Mouse (Mus musculus) testis, postnatal 14 days (tissue): Measurements from ENCODE around the gene Nos3.

Experiments
- DNase-seq: peaks from one replicate; pipeline ENCODE4 v3.0.0; 2021; ENCODE audit warnings: low spot score

The Nos3 gene

GRCm38 (mm10) chr5:24364508-24364907 lies at the start of gene Nos3:
Gene Nos3 (plus strand): TSS chr5:24364810.
- no peak for DNase-seq

GRCm38 (mm10) chr5:24319776-24320466 lies 44.7 kb upstream of the Nos3 start:
- DNase-seq: no peak

GRCm38 (mm10) chr5:24320467-24320813 lies 44.2 kb upstream of the Nos3 start:
- peak; percentile 66 for DNase-seq

- DNase-seq: no peak
Observed at GRCm38 (mm10) chr5:24320894-24321293, 43.7 kb upstream of the Nos3 start.

DNA sequence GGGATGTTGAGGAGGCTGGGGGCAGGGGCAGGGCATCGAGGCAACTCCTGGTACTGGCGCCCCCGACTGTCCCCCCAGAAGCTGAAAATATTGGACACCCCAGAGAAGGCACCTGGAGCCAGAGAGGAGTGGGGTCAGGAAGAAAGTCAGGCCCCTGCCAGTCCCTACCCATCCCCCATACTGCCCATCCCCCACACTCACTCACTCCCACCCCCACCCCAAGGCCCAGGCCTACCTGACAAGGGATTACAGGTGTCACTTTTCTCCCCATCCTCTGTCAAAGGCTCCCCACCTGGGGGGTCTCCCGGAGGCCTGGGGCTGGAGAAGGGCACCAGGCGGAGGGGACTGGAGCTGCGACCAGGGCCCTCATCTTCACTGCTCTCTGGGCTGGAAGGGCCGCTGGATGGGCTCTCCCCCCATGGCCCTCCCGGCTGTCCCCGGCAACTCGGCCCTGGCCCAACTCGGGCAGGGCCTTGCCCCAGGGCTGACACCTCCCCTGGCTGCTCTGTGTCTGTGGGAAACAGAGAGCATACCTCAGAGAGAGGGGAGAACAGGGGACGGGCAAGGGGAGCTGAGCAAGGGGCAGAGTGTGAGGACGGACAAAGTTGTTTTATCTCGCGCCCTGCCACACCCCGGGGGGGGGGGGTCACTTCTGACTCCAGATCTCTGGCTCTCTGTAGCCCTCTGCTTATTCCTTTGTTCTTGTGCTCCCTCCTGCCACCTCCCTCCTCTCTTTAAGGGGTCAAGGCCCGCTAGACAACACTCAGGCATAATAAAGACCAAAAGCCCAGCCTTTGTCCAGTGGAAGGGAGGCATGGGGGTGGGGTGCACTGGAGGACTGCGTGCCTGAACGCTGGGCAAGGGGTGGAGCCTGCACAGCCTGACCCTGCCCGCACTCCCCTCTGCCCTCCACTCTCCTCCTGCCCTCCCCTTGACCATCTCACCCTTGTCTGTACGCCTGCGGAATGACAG lies 42.6 kb upstream of the Nos3 start:
- DNase-seq: no peak

DNA sequence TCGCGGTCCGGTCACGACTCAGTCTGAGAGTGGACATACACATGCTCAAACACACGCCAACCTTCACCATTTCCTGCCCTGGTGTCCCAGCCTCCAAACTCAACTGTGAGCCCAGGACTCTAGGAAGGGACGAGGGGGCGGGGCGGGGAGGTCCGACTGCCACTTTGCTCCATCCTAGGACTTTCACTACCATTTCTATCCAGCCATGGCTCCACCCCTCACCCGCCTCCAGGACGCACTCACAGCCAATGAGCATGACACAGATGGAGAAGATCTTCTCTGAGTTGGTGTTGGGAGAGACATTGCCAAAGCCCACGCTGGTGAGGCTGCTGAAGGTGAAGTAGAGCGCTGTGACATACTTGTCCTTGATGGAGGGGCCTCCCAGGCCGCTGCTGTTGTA lies 39.4 kb upstream of the Nos3 start:
- no peak for DNase-seq

- no peak for DNase-seq
Observed at GRCm38 (mm10) chr5:24326166-24326841, 38.3 kb upstream of the Nos3 start.

- no peak for DNase-seq
Observed at GRCm38 (mm10) chr5:24326842-24327417, 37.7 kb upstream of the Nos3 start.

DNA sequence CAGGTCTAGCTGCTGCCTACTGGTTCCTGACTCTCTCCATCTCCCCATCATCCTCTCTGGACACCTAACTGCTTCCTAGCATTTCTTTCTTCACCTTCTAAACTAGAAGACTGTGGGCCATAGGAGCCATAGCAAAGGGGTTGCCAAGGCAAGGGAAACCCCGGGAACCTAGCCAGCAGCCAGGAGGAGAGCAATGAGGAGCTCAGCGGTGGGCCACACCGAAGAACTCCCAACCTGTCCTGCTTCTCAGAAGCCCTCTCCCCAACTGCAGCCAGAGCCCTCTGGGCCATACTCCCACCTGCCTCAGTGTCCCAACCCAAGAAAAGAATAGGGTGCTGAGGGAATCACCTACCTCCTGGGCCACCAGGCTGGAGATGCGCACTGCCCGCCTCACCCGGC lies 35.8 kb upstream of the Nos3 start:
- DNase-seq: no peak

DNA sequence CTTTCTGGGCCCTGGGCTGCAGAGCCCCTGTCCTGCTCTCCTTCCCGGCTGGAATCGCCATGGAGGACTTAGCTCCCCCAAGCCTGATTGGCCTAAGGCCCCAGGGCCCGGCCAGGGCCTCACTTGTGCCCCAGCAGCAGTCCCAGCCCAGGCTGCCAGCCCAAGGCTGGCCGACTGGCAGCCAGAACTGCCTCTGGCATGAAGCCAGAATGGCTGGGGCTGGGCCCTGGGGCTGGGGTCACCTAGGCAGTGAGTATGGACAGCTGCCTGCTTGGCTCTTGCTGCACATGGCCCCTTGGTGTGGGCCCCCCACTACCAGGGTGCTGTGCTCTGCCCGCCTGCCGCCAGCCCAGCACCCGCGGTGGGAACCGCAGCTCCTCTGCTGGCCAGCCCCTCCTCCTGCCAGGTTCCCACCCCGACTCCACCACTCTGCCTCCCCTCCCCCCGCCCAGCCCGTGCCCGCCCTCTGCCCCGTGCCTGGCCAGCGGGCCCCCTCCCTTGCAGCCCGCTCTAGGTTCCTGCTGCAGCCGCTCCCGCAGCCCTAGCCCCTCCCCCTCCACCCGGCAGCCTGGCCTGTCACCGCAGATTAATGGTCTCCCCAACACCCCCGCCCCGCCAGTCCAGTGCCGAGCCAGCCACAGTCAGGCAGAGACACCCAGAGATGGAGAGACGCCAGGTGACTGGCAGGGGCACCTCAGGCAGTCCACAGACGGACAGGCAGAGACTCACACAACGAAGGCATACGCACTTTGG lies 35.2 kb upstream of the Nos3 start:
- no peak for DNase-seq

GRCm38 (mm10) chr5:24329965-24330298 lies 34.7 kb upstream of the Nos3 start:
- DNase-seq: no peak

- no peak for DNase-seq
Observed at GRCm38 (mm10) chr5:24332401-24332800, 32.2 kb upstream of the Nos3 start.

- no peak for DNase-seq
Observed at GRCm38 (mm10) chr5:24334749-24335148, 29.9 kb upstream of the Nos3 start.

DNA sequence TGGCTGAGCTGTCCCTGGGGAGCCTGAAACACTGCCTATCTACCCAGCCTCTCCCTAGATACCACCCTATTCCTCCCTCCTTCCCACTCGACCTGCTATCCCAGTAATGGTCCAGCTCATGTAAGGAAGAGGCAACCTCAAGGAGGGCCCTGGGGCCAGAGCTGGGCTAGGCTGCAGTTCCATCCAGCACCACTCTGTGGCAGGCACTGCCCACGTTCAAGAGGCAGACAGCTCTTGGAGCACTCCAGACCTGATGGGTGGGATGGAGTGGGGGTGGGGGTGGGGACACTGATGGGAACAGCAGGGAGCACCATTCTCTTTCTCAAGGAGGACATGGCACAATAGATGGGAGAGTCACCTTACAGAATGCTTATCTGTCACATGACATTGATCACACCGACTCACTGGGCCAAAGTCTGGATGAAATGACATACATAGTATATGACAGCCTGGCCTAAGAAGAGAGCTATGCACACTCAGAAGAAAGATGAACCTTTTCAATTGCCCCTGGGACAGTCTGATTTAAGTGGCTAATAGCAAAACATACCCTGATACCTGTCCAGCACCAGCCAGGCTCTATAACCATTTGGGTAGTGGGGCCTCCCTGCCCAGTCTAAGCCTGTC lies 28.6 kb upstream of the Nos3 start:
- DNase-seq: no peak

DNA sequence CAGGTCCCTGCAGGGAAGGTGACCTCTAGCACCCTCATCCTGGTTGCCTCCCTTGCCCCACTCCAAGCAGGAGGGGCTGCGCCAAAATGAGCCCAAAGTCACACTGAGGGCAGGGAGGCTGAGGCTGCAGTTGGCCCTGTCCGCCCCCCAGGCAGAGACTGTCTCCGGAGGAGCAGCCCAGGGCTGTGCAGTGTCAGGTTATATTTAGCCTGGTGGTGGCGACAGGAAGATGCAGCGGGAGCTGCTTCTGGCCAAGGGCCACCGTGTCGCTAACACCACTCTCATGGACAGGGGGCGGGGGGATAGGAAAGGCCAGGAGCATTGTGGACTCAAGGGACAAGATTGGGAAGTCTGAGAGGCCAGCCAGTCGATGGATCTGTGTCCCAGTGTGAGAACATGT lies 27.2 kb upstream of the Nos3 start:
- no peak for DNase-seq

GRCm38 (mm10) chr5:24337821-24338220 lies 26.8 kb upstream of the Nos3 start:
- no peak for DNase-seq

DNA sequence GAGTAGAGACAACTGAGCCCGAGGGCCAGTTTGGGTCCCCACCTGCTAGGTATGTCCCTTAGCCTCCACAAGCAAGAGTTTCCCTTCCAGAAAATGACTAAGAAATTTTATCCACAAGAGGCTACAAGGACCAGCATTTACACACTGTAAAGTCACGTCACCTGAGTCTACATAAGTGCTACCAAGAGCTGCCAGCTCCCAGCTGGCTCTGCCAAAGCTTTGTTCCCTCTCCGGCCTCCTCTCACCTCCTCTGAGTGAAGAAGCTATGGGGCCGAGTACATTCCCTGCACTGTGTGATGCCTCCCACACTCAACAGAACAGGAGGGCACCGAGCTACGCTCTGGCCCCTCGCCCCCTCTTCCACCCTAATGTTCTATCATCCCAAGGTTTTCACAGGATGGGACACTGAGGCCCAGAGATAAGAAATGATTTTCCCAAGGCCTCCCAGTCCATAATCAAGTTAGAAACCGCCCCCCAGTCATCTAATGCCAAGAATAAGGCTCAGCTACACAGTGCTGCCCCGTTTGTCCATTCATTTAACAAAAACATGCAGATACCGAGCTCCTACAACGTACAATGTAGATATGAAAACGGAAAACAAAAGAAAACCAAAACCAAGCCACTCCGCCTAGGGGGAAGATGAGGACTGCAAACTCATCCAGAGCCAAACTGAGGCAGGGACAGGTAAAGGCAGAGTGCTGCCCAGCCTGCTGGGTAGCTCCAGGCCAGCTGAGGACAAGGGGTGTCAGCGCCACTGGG lies 22.2 kb upstream of the Nos3 start:
- peak; percentile 75 for DNase-seq

DNA sequence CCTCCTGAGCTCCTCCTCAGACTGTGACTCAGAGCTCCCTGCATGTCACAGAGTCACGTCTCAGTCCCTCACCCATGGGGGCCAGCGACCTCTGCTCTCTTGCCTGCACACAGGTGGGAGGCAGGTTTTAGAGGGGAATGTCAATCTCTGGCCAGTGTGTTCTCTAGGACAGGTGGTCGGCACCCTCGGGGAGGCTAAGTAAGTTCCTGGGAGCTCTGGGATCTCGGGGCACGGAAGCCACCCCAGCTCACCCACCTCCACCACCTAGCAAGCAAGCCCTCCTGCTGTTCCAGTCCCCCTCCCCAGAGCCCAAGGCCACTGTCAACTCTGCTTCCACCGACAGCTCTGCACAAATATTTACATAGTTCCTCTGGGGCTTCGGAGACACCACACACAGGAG lies 21.6 kb upstream of the Nos3 start:
- no peak for DNase-seq

DNA sequence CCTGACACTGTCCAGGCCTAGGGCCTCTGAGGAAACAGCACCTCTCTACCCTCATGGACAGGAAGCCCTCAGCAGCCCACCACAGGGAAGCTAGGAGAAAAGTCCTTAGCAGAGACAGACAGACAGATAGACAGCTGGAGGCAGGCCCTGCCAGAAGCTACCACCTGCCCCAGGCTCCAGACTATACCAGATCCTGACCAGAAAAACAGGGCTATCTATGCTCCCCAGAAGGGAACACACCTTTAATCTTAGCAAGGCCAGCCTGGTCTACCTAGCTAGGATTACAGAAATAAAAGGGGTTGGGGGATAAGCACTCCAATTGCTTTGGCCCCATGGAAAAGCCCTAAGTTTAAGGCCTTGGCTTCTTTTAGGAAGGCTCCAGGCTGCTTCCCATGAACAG lies 21.2 kb upstream of the Nos3 start:
- DNase-seq: no peak

- DNase-seq: no peak
Observed at GRCm38 (mm10) chr5:24343977-24344436, 20.6 kb upstream of the Nos3 start.
